Mouse (Mus musculus): ENCODE measurements at regions not wholly inside any gene's neighbourhood (a gene's known extent, or its start where the extent isn't known, plus 50 kb on each side); places are given as distances from the start of the nearest gene placed in this dataset.

- WGBS, result 84% methylated on average over 4 of the region's 4 CpGs
- H3K9ac ChIP-seq, result no peak overlapping the region
- H3K4me2 ChIP-seq, result no peak overlapping the region
- H3K36me3 ChIP-seq, result no peaks in the 10 kb centered on the region
- H3K4me1 ChIP-seq, result peaks cover 9% of the 10 kb centered on the region
- H3K27me3 ChIP-seq (replicated peaks), result 0 out of 2 replicates have a peak, but pooled peaks cover 5% of the 10 kb centered on the region
- H3K4me3 ChIP-seq (replicated peaks), result no peak overlapping the region
- H3K27ac ChIP-seq, result no peak overlapping the region
- H3K9me3 ChIP-seq, result no peaks in the 10 kb centered on the region
- ATAC-seq (ENCODE audit: insufficient read depth, low FRiP score, low read depth), result no peak
Observed at GRCm38 (mm10) chr7:145029622-145030021, 89.9 kb upstream of the Ccnd1 start.

GRCm38 (mm10) chr7:145029124-145029523 lies 89.4 kb upstream of the Ccnd1 start:
- WGBS, result 41% methylated on average over 4 of the region's 4 CpGs
- 0 out of 2 replicates have a peak, but pooled peaks cover 5% of the 10 kb centered on the region for H3K27me3 ChIP-seq (replicated peaks)
- H3K9ac ChIP-seq, result no peak overlapping the region
- H3K4me3 ChIP-seq (replicated peaks), result no peak overlapping the region
- no peak overlapping the region for H3K27ac ChIP-seq
- peaks cover 9% of the 10 kb centered on the region for H3K4me1 ChIP-seq
- no peak for ATAC-seq (ENCODE audit: insufficient read depth, low FRiP score, low read depth)
- no peaks in the 10 kb centered on the region for H3K9me3 ChIP-seq
- no peak overlapping the region for H3K4me2 ChIP-seq
- no peaks in the 10 kb centered on the region for H3K36me3 ChIP-seq

GRCm38 (mm10) chr7:145027061-145027460 lies 87.3 kb upstream of the Ccnd1 start:
- Histone ChIP-seq H3K9me3 (no peaks in the 10 kb centered on the region), H3K4me1 (peaks cover 9% of the 10 kb centered on the region), H3K27ac (no peak overlapping the region), H3K4me3 (replicated peaks) (no peak overlapping the region), H3K9ac (no peak overlapping the region), H3K36me3 (no peaks in the 10 kb centered on the region), H3K4me2 (no peak overlapping the region), H3K27me3 (replicated peaks) (0 out of 2 replicates have a peak, but pooled peaks cover 5% of the 10 kb centered on the region)
- 82% methylated on average over 4 of the region's 4 CpGs for WGBS
- ATAC-seq (ENCODE audit: insufficient read depth, low FRiP score, low read depth), result no peak

- peaks cover 9% of the 10 kb centered on the region for H3K4me1 ChIP-seq
- no peak overlapping the region for H3K4me2 ChIP-seq
- H3K4me3 ChIP-seq (replicated peaks), result no peak overlapping the region
- 0 out of 2 replicates have a peak overlapping the region, but pooled peaks have one; percentile 46 for H3K27ac ChIP-seq
- 84% methylated on average over 5 of the region's 5 CpGs for WGBS
- no peaks in the 10 kb centered on the region for H3K9me3 ChIP-seq
- no peak for ATAC-seq (ENCODE audit: insufficient read depth, low FRiP score, low read depth)
- H3K27me3 ChIP-seq (replicated peaks), result 0 out of 2 replicates have a peak, but pooled peaks cover 5% of the 10 kb centered on the region
- no peak overlapping the region for H3K9ac ChIP-seq
- no peaks in the 10 kb centered on the region for H3K36me3 ChIP-seq
Observed at GRCm38 (mm10) chr7:145026014-145026285, 86.2 kb upstream of the Ccnd1 start.

GRCm38 (mm10) chr7:145025186-145026013 lies 85.7 kb upstream of the Ccnd1 start:
- H3K9ac ChIP-seq, result no peak overlapping the region
- no peak overlapping the region for H3K4me3 ChIP-seq (replicated peaks)
- no peak overlapping the region for H3K4me2 ChIP-seq
- 31% methylated on average over 6 of the region's 6 CpGs for WGBS
- H3K4me1 ChIP-seq, result peaks cover 5% of the 10 kb centered on the region
- ATAC-seq (ENCODE audit: insufficient read depth, low FRiP score, low read depth), result peak; percentile 59; the same call in 1 of the 2 replicates
- H3K27me3 ChIP-seq (replicated peaks), result 0 out of 2 replicates have a peak, but pooled peaks cover 5% of the 10 kb centered on the region
- H3K9me3 ChIP-seq, result no peaks in the 10 kb centered on the region
- no peaks in the 10 kb centered on the region for H3K36me3 ChIP-seq
- H3K27ac ChIP-seq, result peak overlapping the region; percentile 46

GRCm38 (mm10) chr7:145024651-145025050 lies 84.9 kb upstream of the Ccnd1 start:
- H3K9ac ChIP-seq, result no peak overlapping the region
- H3K4me2 ChIP-seq, result no peak overlapping the region
- H3K27me3 ChIP-seq (replicated peaks), result 0 out of 2 replicates have a peak, but pooled peaks cover 4% of the 10 kb centered on the region
- peak overlapping the region; percentile 26 for H3K27ac ChIP-seq
- no peak for ATAC-seq (ENCODE audit: insufficient read depth, low FRiP score, low read depth)
- no peaks in the 10 kb centered on the region for H3K36me3 ChIP-seq
- H3K9me3 ChIP-seq, result no peaks in the 10 kb centered on the region
- 76% methylated on average over 2 of the region's 2 CpGs for WGBS
- H3K4me3 ChIP-seq (replicated peaks), result no peak overlapping the region
- no peaks in the 10 kb centered on the region for H3K4me1 ChIP-seq

GRCm38 (mm10) chr7:145019137-145019536 lies 79.4 kb upstream of the Ccnd1 start:
- H3K9ac ChIP-seq, result no peak overlapping the region
- H3K4me1 ChIP-seq, result no peaks in the 10 kb centered on the region
- H3K27me3 ChIP-seq (replicated peaks), result no peaks in the 10 kb centered on the region
- H3K4me2 ChIP-seq, result no peak overlapping the region
- ATAC-seq (ENCODE audit: insufficient read depth, low FRiP score, low read depth), result no peak
- no peaks in the 10 kb centered on the region for H3K36me3 ChIP-seq
- no peak overlapping the region for H3K27ac ChIP-seq
- no peak overlapping the region for H3K4me3 ChIP-seq (replicated peaks)
- 69% methylated on average over 2 of the region's 2 CpGs for WGBS
- no peaks in the 10 kb centered on the region for H3K9me3 ChIP-seq

GRCm38 (mm10) chr7:145018149-145018548 lies 78.4 kb upstream of the Ccnd1 start:
- Histone ChIP-seq H3K36me3 (no peaks in the 10 kb centered on the region), H3K4me2 (no peak overlapping the region), H3K27ac (no peak overlapping the region), H3K27me3 (replicated peaks) (no peaks in the 10 kb centered on the region), H3K9me3 (no peaks in the 10 kb centered on the region), H3K9ac (no peak overlapping the region), H3K4me1 (no peaks in the 10 kb centered on the region), H3K4me3 (replicated peaks) (no peak overlapping the region)
- no peak for ATAC-seq (ENCODE audit: insufficient read depth, low FRiP score, low read depth)
- WGBS, result 90% methylated on average over 3 of the region's 3 CpGs

- Histone ChIP-seq H3K4me3 (replicated peaks) (no peak overlapping the region), H3K4me1 (no peaks in the 10 kb centered on the region), H3K27ac (no peak overlapping the region), H3K36me3 (no peaks in the 10 kb centered on the region), H3K9me3 (no peaks in the 10 kb centered on the region), H3K9ac (no peak overlapping the region), H3K4me2 (no peak overlapping the region), H3K27me3 (replicated peaks) (no peaks in the 10 kb centered on the region)
- no peak for ATAC-seq (ENCODE audit: insufficient read depth, low FRiP score, low read depth)
- 52% methylated on average over 22 of the region's 22 CpGs for WGBS
Observed at GRCm38 (mm10) chr7:145015463-145016085, 75.8 kb upstream of the Ccnd1 start.

GRCm38 (mm10) chr7:145010757-145011156 lies 71.0 kb upstream of the Ccnd1 start:
- no peaks in the 10 kb centered on the region for H3K36me3 ChIP-seq
- ATAC-seq (ENCODE audit: insufficient read depth, low FRiP score, low read depth), result no peak
- H3K27ac ChIP-seq, result no peak overlapping the region
- no peak overlapping the region for H3K4me3 ChIP-seq (replicated peaks)
- no peaks in the 10 kb centered on the region for H3K9me3 ChIP-seq
- WGBS, result 40% methylated on average over 4 of the region's 4 CpGs
- H3K4me2 ChIP-seq, result no peak overlapping the region
- no peaks in the 10 kb centered on the region for H3K27me3 ChIP-seq (replicated peaks)
- H3K9ac ChIP-seq, result no peak overlapping the region
- no peaks in the 10 kb centered on the region for H3K4me1 ChIP-seq

- H3K27ac ChIP-seq, result no peak overlapping the region
- no peaks in the 10 kb centered on the region for H3K27me3 ChIP-seq (replicated peaks)
- no peak overlapping the region for H3K4me3 ChIP-seq (replicated peaks)
- ATAC-seq (ENCODE audit: insufficient read depth, low FRiP score, low read depth), result no peak
- H3K4me1 ChIP-seq, result no peaks in the 10 kb centered on the region
- 39% methylated on average over 3 of the region's 3 CpGs for WGBS
- no peaks in the 10 kb centered on the region for H3K9me3 ChIP-seq
- no peaks in the 10 kb centered on the region for H3K36me3 ChIP-seq
- no peak overlapping the region for H3K4me2 ChIP-seq
- no peak overlapping the region for H3K9ac ChIP-seq
Observed at GRCm38 (mm10) chr7:145010004-145010403, 70.3 kb upstream of the Ccnd1 start.

GRCm38 (mm10) chr7:145008662-145009333 lies 69.1 kb upstream of the Ccnd1 start:
- 57% methylated on average over 7 of the region's 7 CpGs for WGBS
- Histone ChIP-seq H3K9ac (no peak overlapping the region), H3K27me3 (replicated peaks) (no peaks in the 10 kb centered on the region), H3K27ac (no peak overlapping the region), H3K4me2 (no peak overlapping the region), H3K4me1 (no peaks in the 10 kb centered on the region), H3K4me3 (replicated peaks) (no peak overlapping the region), H3K9me3 (no peaks in the 10 kb centered on the region), H3K36me3 (no peaks in the 10 kb centered on the region)
- no peak for ATAC-seq (ENCODE audit: insufficient read depth, low FRiP score, low read depth)
